Mouse (Mus musculus) retina, postnatal 1 day (tissue): ENCODE data around the gene Tspan12.
"Not testable (repeated sequence)": the region's sequence is repeated elsewhere in the genome, so short reads cannot be mapped to it uniquely, and the experiment has no call there.

Source experiments
- DNase-seq: peaks from one replicate; pipeline ENCODE4 v3.0.0-alpha.2; 2012

The Tspan12 gene

DNA sequence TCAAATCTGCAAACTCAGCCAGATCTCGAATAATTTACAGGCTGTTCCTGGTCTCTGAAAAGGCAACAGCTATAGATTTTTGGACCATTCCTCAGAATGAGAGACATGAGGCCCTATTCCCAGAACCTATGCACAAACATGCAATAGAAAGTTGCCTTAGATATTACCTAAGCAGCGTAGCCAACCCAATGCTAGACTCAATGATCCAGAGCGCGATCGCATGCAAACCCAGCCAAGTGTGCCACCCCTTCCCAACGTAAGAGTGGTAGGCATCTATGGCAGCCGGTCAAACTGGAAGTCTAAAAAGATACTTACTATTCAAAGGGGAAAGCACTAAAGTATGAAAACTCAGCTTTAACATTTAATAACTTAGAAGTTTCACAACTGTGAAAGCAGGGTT is 28.6 kb downstream of the Tspan12 start:
- DNase-seq: no peak

DNA sequence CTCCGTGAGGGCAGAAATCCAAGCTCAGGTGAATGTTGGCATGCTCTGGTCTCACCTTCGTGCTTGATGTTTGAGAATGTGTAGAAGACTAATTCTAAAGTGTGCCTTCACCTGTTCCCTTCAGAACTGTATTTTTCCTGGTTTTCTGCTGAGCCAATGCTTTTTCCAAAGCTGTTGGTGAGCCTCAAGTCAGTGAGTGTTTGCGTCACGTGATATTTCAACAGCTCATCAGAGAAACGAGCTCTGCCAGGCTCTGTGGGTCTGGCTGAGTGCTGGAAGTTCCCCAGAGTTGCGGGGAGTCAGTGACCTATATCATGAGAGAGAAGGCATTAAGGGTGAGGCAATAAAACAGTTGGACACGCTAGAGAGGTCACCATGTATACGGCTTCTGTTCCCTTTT is 29.0 kb downstream of the Tspan12 start:
- peak; percentile 37 for DNase-seq

DNA sequence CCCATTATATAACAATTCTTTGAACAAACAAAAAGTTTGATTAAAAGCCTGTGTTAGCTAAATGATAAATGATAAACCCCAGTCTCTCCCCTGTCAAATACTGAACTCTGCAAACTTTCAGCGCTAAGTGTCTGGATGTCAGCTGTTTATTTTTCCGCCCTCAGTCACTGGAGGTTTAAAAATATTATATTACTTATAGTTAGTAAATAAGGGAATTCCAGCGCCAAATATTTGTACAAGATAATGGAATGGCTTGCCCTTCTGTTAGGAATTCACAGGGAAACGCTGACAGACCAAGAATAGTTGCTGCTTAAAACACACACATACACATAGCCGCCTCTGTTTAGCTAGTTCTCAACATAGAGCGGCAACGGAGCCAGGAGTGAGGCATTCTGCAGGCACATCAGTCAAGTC is 29.6 kb downstream of the Tspan12 start:
- DNase-seq: no peak

DNA sequence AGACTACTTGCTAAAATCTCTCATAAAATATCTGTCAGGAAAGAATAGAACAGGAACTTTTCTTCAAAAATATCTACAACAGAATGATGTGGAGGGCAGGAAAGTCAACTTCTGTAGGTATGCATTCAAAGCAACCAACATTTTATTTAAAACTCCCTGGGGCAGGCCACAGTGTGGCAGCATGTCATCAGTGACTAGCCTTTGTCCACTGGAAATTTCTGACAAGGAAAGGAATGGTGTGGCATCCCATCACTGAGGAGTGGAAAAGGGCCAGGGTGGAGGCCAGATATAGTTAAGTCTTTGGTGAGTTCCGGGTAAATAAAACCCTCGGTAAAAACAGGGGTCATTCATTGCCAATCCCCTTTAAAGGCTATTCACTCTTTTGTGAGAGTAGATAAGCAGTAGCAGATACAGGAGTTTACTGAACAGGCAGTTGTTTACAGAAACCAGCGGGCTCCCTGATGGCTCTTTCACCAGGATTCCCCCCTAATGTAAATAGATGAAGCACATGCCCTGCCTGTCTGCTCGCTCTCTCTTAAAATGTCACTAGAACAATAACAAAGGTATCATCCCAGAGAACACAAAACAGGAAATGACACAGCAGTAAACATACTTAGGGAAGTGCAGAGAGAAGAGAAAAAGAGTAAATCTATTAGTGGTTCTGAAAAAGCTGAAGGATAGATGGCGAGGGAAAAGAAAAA is 34.1 kb downstream of the Tspan12 start:
- no peak for DNase-seq

DNA sequence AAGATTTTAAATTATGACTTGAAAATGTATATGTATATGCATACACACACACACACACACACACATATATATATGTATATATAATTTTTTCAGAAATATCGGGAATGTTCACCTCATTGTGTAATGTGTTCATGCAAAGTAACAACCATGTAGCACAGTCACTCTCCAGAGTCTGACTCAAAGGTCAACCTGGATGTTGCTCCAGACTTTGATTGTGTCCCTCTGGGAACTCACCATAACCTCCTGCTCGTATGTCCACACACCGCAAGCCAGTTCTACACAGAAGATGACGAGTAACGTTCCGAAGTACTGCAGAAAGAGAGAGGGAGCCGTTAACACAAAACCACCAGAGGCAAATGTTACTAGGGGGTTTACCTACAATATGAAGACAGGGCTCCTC is 46.3 kb downstream of the Tspan12 start:
- DNase-seq: no peak

DNA sequence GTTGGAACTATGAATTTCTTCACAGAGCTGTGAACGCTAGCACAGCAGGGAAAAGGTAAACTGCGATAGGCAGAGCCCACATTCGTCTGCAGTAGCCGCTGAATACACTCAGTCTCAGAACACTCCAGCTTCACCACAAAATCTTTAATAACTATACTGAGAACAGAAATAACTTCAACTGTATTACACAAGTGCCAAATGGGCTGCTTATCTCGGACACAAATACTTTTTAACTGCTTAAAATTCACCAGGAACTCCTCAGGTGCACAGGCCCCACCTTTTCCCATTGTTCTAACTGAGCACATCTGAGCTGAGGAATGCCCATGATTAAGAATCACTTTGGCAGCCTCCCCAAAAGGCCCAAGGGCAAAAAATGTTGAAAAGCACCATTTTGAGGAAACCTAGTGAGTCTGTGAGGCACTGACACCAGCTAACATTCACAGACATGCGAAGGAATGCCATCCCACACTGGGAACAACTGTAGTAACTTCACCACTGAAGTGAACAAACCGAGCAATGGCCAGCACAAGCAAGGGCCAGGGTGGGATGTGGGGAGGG is 47.2 kb downstream of the Tspan12 start:
- no peak for DNase-seq

DNA sequence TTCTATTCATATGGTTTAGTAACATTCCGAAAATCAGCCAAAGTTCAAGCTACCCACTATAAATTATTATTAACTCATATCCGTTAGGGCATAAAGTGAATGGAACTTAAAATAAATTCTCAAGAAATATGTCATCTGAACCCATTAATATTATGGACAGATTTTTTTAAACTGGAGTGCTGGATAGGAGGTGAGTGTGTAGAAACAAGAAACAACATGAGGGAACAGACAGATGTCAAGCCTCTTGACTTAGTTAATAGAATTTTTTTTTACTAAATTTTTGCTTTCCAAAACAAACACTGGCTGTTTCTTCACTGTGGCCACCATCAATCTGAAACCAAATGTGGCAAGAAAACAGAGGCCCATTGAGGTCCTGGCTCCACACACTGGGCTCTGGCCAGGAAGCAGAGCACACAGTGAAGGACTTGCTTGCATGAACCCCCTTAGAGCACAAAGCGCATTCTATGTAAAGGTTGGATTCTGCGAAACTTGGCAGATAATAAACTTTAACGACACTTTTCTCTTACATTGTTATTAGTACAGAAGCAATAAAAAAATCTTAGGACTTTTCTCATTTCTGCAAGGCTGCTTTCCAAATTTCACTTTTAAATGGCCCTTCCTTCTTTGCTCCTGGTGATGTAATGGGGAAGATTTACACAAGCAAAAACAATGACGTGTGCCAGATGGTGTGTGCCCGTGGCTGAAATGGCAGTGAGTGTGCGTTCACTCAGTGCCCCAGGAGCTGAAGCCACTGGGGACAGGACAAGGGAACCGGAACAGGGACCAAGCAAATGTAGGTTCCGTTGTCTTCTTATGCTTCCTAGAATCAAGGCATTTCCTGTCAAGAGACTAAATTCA is 48.6 kb downstream of the Tspan12 start:
- DNase-seq: no peak

DNA sequence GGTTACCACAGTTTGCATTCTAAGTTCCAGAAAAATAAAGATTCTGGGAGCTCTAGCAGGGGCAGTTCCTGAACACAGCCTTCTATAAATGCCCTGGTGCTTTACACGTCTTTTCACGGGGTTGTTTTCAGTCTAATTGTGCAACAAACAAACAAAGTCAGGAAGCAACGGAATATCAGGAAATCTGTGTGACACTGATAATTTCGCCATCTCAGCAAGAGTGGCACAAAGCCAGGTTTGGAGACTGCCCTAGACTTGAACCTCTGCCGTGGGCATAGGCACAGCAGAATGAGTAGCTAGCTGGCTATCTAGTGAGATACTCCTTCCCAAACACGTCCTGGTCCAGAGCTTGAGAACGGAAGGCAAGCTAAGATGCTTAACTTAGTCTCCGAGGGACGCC is 53.7 kb downstream of the Tspan12 start:
- DNase-seq: no peak

DNA sequence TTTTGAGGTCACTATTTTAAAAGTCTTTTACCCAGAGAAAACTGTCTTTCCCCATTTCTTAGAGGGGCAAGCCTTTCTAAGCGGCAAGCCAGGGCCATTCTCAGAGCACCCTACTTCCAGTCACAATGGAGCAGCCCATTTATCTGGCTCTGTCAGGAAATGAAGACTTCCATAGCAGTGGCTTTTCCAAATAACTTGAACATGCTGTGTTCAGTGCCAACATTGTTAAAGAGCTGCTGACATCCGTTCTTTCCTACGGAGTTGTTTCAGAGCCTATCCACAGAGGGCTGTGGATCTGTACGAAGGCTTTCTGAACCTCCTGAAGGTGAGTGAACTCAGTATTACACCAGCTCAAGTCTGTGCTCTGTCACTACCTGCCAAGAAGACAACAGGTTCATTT is 55.2 kb downstream of the Tspan12 start:
- no peak for DNase-seq

DNA sequence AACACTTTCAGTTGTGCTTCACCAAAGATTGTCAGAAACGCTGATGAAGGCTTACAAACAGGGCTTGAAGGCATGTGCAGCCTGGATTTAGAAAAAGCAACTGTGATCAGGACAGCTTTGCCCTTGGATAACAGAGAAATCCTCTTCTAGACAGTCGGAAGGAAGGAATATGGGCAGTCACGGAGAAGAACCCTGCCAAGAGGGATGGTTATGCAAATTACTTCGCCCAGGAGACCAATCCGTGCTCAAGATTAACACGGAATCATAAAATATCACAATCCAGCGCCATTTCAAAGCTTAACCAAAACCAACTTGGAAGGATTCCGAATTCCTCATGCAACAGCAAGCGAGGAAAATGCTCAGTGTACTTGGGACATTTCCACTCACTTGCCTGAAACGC is 55.9 kb downstream of the Tspan12 start:
- DNase-seq: no peak

DNA sequence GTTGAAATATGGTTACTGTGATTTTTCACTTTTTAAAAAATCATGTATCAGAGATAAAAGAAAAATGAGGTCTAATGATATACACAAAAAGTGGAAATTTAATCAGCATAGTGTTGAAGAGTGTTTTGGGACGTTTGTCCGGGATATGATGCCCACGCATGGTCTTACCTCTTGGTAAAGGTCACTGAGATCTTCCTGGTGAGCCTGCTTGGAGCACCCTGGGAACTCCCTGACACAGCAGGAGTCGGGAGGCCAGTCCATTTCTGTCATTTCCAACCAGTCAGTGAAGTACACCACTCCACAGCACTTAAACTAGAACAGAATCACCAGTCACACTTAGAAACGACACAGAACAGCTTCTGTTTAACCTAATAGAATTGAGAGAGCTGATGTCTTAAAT is 56.9 kb downstream of the Tspan12 start:
- no peak for DNase-seq

DNA sequence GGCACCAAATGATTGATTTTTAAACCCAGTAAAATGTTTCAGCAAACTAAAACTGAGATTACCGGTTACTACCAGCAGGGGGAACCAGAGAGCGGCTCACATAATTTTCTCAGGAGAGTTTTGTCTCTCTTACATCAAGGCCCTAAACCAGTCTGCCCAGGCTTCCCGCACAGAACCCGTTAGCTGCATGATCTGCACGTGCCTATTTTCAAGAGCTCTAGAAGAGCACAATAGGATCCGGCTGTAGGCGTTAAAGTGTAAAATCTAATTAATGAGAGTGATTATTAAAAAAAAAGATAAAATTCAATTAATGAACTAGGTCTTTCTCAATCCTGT is 57.3 kb downstream of the Tspan12 start:
- DNase-seq: peak; percentile 77

DNA sequence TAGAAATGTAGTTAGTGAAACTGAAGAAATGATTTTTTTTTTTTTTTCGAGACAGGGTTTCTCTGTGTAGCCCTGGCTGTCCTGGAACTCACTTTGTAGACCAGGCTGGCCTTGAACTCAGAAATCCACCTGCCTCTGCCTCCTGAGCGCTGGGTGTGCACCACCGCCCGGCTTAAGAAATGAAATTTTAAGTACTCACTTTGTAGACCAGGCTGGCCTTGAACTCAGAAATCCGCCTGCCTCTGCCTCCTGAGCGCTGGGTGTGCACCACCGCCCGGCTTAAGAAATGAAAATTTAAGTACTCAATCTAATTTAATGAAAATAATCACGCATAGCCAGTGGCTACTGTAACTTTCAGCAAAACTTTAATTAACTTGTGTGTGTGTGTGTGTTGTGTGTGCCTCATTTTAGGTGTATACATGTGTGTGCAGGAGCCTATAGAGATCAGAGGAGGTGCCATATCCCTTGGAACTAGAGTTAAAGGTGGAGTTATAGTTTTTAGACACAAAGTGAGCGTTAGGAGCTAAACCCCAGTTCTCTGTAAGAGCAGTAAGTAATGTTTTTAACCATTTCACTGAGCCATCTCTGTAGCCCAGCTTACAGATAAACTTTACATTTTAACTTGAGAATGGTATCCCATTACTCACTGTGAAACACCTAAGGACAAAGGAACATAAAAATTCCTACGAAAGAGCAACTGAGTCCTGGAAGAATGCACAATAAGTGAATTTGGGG is 57.8 kb downstream of the Tspan12 start:
- DNase-seq: no peak

DNA sequence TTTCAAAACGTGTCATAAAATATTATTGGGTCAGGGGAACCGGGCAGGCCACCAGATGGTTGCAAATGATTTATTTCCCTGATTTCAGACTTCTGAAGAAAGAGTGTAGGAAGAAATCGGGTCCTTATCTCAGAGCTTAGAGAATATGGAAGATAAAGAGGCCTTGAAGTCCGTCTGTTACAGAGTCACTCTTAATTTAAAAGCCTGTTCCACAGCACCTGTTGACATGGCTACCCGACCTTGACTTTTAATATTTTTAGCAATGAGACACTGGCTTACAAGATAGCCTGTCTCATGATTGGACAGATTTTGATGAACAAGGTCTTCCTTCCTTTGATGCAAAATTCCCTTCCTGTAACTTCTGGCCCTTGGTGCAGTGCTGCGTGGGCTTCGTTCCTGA is 61.0 kb downstream of the Tspan12 start:
- DNase-seq: no peak

DNA sequence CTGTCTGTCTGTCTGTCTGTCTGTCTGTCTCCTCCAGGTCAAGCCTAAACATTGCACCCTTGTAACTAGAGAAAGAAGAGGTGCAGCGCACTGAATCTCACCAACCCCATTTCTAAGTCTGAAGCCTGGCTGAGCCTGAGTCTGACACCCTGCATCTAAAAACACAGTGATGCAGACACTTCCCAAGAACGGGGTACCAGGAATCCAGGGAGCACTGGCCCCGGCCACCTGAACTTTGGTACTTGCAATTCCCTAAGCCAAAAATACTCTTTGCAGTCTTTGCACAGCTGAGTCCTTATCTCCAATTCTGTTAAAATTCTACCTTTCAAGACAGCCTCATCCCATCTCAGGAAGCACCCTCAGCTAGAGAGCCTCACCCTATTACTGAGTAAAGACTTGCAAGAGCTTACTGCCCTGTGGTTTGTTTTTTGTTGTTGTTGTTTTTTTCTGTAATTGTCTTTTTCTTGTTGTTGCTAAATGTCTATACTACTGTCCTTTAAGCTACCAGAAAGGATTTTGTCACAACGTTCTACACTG is 61.7 kb downstream of the Tspan12 start:
- no peak for DNase-seq

DNA sequence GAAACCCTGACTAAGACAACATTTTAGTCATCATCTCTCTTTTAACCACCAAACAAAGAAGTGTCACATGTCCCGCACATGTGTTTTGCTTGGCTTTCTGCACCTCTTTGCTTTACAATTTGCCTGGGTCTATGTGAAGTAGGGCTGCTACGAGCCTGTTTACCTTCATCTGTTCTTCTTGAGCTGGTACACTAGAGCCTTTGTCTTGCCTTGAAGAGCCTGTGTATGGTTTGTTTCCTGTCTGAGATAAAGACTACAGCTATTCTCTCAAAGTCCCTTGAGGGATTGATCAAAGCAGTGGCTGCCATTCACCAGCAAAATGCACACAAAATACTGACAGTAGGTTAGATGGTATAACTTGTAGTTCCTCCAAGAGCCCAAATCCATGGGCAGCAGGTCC is 62.3 kb downstream of the Tspan12 start:
- DNase-seq: no peak

DNA sequence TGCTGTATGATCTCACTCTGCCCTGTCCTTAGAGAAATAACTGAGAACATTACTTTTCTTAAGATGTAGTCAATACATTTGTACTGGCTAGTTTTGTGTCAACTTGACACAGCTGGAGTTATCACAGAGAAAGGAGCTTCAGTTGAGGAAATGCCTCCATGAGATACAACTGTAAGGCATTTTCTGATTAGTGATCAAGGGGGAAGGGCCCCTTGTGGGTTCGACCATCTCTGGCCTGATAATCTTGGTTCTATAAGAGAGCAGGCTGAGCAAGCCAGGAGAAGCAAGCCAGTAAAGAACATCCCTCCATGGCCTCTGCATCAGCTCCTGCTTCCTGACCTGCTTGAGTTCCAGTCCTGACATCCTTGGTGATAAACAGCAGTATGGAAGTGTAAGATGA is 62.7 kb downstream of the Tspan12 start:
- DNase-seq: not testable (repeated sequence)

DNA sequence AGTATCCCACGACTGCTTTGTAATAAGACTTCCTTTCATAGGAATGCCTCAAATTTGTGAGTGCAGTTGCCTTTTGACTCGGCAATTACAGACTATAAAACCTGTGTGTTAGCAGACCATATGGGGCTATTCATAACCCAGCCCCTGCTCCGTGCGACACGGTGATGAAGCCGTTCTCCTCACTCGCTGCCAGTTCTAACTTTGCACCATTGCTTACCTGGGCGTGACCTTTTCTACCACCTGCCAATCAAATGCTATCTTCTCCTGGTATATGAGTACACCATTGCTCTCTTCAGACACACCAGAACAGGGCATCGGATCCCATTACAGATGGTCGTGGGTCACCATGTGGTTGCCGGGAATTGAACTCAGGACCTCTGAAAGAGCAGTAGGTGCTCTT is 64.6 kb downstream of the Tspan12 start:
- no peak for DNase-seq

DNA sequence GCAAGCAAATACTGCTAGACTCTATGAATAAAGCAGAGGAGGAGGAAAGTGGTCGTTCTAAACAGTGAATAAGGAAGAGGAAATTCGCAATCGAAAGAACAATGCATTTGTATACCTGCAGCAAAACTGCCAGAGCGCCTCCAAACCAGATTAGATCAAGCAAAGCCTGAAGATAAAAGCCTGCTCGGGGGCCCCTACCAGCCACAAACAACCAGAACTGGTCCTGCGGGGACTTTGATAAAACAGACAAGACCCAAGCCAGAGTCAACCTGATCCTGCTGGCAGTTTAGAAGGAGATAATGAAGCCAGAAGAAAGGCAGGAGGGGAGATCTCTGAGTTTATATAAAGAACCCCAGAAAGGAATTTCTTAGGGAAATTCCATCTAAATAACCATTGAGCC is 65.0 kb downstream of the Tspan12 start:
- no peak for DNase-seq

DNA sequence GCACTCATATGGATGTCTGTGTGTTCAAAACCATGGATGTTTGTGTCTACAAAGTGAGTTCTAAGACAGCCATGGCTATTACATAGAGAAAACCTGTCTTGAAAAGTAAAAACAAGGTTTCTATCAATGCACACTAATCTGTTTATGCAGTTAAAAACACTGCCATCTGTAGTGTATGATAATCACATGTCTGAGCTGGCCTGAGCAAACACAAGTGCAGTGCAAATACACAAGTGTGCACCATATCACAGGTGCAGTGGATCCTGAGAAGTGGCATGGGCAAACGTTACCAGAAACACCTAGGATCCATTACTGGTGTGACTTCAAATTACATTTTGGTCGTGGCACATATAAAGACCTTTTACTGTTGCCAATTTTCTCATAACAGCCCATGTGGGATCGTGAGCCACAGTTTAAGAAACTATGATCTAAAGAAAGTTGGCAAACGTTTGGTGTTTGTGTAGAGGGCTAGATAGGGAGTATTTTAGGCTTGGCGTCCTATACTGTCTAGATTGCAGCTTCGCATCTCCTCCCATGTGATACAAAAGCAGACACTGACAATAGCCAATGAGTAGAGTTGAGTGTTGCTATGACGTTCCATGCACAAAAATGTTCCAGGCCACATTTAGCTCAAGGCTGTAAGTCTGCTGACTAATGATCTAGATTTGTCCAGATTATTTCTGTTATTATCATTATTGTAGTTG is 78.0 kb downstream of the Tspan12 start:
- no peak for DNase-seq

DNA sequence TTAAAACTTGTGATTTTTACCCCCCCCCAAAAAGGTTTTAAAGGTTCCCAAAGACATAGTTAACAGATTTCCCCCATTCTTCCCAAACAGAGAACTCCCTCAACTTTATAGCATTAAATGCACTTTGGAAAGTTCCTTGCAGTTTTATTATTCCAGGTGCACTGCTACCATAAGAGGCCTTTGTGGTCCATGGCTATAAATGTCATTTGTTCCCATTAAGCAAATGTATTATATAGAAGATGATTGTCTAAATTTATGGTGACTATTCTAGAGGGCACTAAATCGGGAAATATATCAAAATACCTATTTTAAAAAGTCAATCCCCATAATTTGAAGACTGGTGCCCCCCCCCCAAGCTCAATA is 82.9 kb downstream of the Tspan12 start:
- no peak for DNase-seq

DNA sequence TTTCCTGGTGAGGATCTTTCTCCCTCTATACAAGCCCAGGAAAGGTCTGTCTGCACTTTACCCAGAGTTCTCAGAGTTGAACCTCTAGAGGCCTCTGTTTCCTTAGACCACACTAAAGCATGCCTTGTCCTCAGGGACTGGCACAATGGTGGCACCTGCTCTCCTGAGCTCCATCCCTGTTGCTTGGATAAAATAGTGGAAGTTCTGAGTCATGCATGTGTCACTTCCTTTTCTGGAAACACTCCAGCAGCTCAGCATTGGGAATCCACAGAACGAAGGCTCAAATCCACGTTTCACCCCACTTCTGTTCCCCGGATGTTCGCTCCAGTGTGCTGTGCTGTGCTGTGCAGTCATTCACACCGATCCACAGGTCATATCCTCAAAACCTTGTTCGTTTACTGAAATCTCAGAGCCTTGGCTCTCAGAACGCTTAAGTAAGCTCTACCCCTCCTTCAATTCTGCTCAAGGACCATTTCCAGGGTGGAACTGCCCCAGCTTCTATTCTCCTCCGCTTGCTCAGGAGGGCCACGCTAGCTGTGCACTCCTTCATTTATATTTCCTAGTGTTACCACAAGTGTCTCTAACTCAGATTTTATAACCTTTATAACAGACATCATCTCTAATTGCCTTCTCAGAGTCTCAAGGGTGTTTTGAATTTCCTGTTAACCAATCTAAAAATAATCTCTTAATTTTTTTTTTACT is 83.4 kb downstream of the Tspan12 start:
- no peak for DNase-seq
